Mouse (Mus musculus): ENCODE data around the gene Nnat. TPM values are rescaled to one million over a fixed set of nuclear protein-coding genes. Genes with fewer than 3 reads are reported as not detected.

Gene Nnat
- polyA plus RNA-seq, 1 experiment from 2014 or later = 404 TPM

Small RNA genes within 50 kb of the gene (microRNA-seq; reads per million reads assigned to microRNA genes)
- 4.6 reads per million, percentile 18 among the genes with 10 or more reads in this experiment for gene Gm23134

Other genes with a start within 250 kb of the Nnat start
- gene Ghrh, start 212.6 kb upstream of the Nnat start, polyA plus RNA-seq (2015; fragmentation: Nextera tagmentation; extraction: Ambion mirVana) = 0.49 TPM in 1 of 2 replicates, not detected in the other
- 68.3 and 78.5 TPM in 2 replicates for gene Manbal, start 192.5 kb upstream of the Nnat start, polyA plus RNA-seq (2015; fragmentation: Nextera tagmentation; extraction: Ambion mirVana)
- gene Src, start 141.6 kb upstream of the Nnat start, polyA plus RNA-seq (2015; fragmentation: Nextera tagmentation; extraction: Ambion mirVana) = 18.2 and 18.4 TPM in 2 replicates
- gene Blcap, start 11.2 kb downstream of the Nnat start, polyA plus RNA-seq (2015; fragmentation: Nextera tagmentation; extraction: Ambion mirVana) = 40.4 and 44.3 TPM in 2 replicates
- gene Ctnnbl1, start 177.3 kb downstream of the Nnat start, polyA plus RNA-seq (2015; fragmentation: Nextera tagmentation; extraction: Ambion mirVana) = 45.5 and 47.0 TPM in 2 replicates